Mouse (Mus musculus): Measurements from ENCODE around the gene Pmm2.
A peak's percentile ranks its signal among the peaks of the same experiment; 100 is the strongest.

Gene Pmm2

GRCm38 (mm10) chr16:8656256-8656655 lies 18.8 kb downstream of the Pmm2 start:
- DNase-seq (ENCODE audit: low spot score), result no peak

GRCm38 (mm10) chr16:8658349-8658748 lies 20.9 kb downstream of the Pmm2 start:
- DNase-seq (ENCODE audit: low spot score), result no peak

- no peak for DNase-seq (ENCODE audit: low spot score)
Observed at GRCm38 (mm10) chr16:8658764-8659163, 21.3 kb downstream of the Pmm2 start.

- no peak for DNase-seq (ENCODE audit: low spot score)
Observed at GRCm38 (mm10) chr16:8663022-8663421, 25.5 kb downstream of the Pmm2 start.

- no peak for DNase-seq (ENCODE audit: low spot score)
Observed at GRCm38 (mm10) chr16:8663606-8664539, 26.4 kb downstream of the Pmm2 start.

GRCm38 (mm10) chr16:8665367-8665766 lies 27.9 kb downstream of the Pmm2 start:
- no peak for DNase-seq (ENCODE audit: low spot score)

- DNase-seq (ENCODE audit: low spot score), result no peak
Observed at GRCm38 (mm10) chr16:8666452-8666851, 29.0 kb downstream of the Pmm2 start.

- no peak for DNase-seq (ENCODE audit: low spot score)
Observed at GRCm38 (mm10) chr16:8667261-8667660, 29.8 kb downstream of the Pmm2 start.

GRCm38 (mm10) chr16:8667814-8668213 lies 30.3 kb downstream of the Pmm2 start:
- no peak for DNase-seq (ENCODE audit: low spot score)

- DNase-seq (ENCODE audit: low spot score), result no peak
Observed at GRCm38 (mm10) chr16:8668386-8668785, 30.9 kb downstream of the Pmm2 start.

- no peak for DNase-seq (ENCODE audit: low spot score)
Observed at GRCm38 (mm10) chr16:8669432-8669831, 32.0 kb downstream of the Pmm2 start.

GRCm38 (mm10) chr16:8670041-8671035 lies 32.9 kb downstream of the Pmm2 start:
- peak; percentile 79 for DNase-seq (ENCODE audit: low spot score)

- DNase-seq (ENCODE audit: low spot score), result peak; percentile 97
Observed at GRCm38 (mm10) chr16:8671551-8672349, 34.3 kb downstream of the Pmm2 start, which contains the start of gene Carhsp1. TSS of gene Carhsp1 (minus strand) at chr16:8672155.

GRCm38 (mm10) chr16:8672350-8672687 lies 34.8 kb downstream of the Pmm2 start:
- DNase-seq (ENCODE audit: low spot score), result no peak

- DNase-seq (ENCODE audit: low spot score), result no peak
Observed at GRCm38 (mm10) chr16:8672811-8673210, 35.3 kb downstream of the Pmm2 start.

GRCm38 (mm10) chr16:8673343-8673742 lies 35.9 kb downstream of the Pmm2 start:
- DNase-seq (ENCODE audit: low spot score), result no peak

GRCm38 (mm10) chr16:8674165-8674564 lies 36.7 kb downstream of the Pmm2 start:
- peak; percentile 86 for DNase-seq (ENCODE audit: low spot score)

- no peak for DNase-seq (ENCODE audit: low spot score)
Observed at GRCm38 (mm10) chr16:8675559-8675958, 38.1 kb downstream of the Pmm2 start.

- DNase-seq (ENCODE audit: low spot score), result no peak
Observed at GRCm38 (mm10) chr16:8676228-8676627, 38.8 kb downstream of the Pmm2 start.

GRCm38 (mm10) chr16:8676800-8677199 lies 39.3 kb downstream of the Pmm2 start:
- DNase-seq (ENCODE audit: low spot score), result peak; percentile 87

- no peak for DNase-seq (ENCODE audit: low spot score)
Observed at GRCm38 (mm10) chr16:8678035-8678434, 40.6 kb downstream of the Pmm2 start.

- DNase-seq (ENCODE audit: low spot score), result no peak
Observed at GRCm38 (mm10) chr16:8678676-8679075, 41.2 kb downstream of the Pmm2 start.
